Comparison of ENCODE assay signal across 7 mouse cellular contexts in the genomic region with DNA sequence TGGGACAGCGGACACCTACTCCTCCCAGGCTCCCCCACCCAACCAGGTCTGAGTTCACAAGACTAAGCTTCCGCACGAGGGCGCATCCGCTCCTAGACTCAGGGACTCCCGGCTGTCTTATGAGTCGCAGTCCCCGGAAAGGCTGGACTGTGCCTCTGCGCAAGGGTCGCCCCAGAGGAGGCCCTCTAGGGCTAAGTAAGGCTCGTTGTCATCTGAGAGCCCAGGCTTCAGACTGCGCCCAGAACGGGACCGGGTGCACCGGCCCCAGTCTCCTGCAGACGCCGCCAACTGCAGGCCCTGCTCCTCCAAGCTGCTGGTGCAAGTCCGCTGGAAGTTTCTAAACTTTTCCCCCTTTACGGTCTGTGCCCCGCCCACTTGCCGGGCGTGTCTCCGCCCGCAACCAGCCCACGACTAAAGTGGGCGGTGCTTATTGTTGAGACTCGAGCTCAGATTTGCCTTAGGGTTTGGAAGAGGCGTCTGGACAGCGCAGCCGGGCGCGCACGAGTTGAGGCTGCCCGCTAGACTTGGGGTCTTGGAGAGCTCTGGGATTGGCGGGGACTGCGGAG. TPM values are rescaled to one million over a fixed set of nuclear protein-coding genes. Genes with fewer than 3 reads are reported as not detected.
DNase-seq lines count a peak whose midpoint lies in the region; ATAC-seq and TF ChIP-seq lines count a peak whose summit lies in the region.

No protein-coding gene starts in this region.

- H3K4me2 ChIP-seq in intestine, embryonic 16.5 days (ENCODE audit: low read depth, low read length), result peak overlapping the region; percentile 79
- 0 out of 2 replicates have a peak overlapping the region, but pooled peaks have one; percentile 22 for H3K4me2 ChIP-seq in liver, embryonic 14.5 days (ENCODE audit: low read depth)
- peak overlapping the region; percentile 50 for H3K4me2 ChIP-seq in neural tube, embryonic 11.5 days (ENCODE audit: low read depth)

- DNase-seq in ZHBTc4 (ENCODE audit: low read depth, low spot score), result peak; percentile 96
- DNase-seq in embryo, embryonic 11.5 days (ENCODE audit: low read depth, low spot score), result peak; percentile 85
- peak; percentile 99 for DNase-seq in heart, adult 11 months
- DNase-seq in liver, embryonic 14.5 days (ENCODE audit: low read depth in 3 of 3, low spot score in 3 of 3), result no peak
- DNase-seq in neural tube, embryonic 11.5 days (ENCODE audit: low spot score), result peak; percentile 85
- DNase-seq in urinary bladder, adult 2 months (ENCODE audit: low spot score), result peak; percentile 51

- WGBS in intestine, embryonic 16.5 days, result under 1% methylated on average over 35 of the region's 36 CpGs
- WGBS in liver, embryonic 14.5 days (ENCODE audit: insufficient replicate concordance), result 1% methylated on average over 36 of the region's 36 CpGs
- under 1% methylated on average over 36 of the region's 36 CpGs for WGBS in neural tube, embryonic 11.5 days

- peak overlapping the region; percentile 50 for H3K9ac ChIP-seq in intestine, embryonic 16.5 days (ENCODE audit: low read depth, low read length)
- H3K9ac ChIP-seq in liver, embryonic 14.5 days (replicated peaks), result no peak overlapping the region
- no peak overlapping the region for H3K9ac ChIP-seq in neural tube, embryonic 11.5 days (ENCODE audit: low read length)

- H3K9me3 ChIP-seq in intestine, embryonic 16.5 days (ENCODE audit: control insufficient read depth, low read length), result no peaks in the 10 kb centered on the region
- no peaks in the 10 kb centered on the region for H3K9me3 ChIP-seq in liver, embryonic 14.5 days (ENCODE audit: control insufficient read depth, low read length)
- H3K9me3 ChIP-seq in neural tube, embryonic 11.5 days (ENCODE audit: control insufficient read depth, low read length), result no peaks in the 10 kb centered on the region

- peaks cover 90% of the 10 kb centered on the region for H3K27me3 ChIP-seq in intestine, embryonic 16.5 days (replicated peaks; ENCODE audit: control insufficient read depth, insufficient read depth, low read length)
- peaks cover 94% of the 10 kb centered on the region for H3K27me3 ChIP-seq in liver, embryonic 14.5 days (ENCODE audit: control insufficient read depth, insufficient read depth, low read length)
- peaks cover 96% of the 10 kb centered on the region for H3K27me3 ChIP-seq in neural tube, embryonic 11.5 days (ENCODE audit: control insufficient read depth, insufficient read depth, low read length)

- H3K27ac ChIP-seq in intestine, embryonic 16.5 days (ENCODE audit: low read length), result peak overlapping the region; percentile 19; the same call in 1 of the 2 replicates
- no peak overlapping the region for H3K27ac ChIP-seq in liver, embryonic 14.5 days
- no peak overlapping the region for H3K27ac ChIP-seq in neural tube, embryonic 11.5 days (ENCODE audit: low read depth, low read length)

- peaks cover 23% of the 10 kb centered on the region for H3K4me1 ChIP-seq in intestine, embryonic 16.5 days (ENCODE audit: control insufficient read depth, insufficient read depth, low read length)
- no peaks in the 10 kb centered on the region for H3K4me1 ChIP-seq in liver, embryonic 14.5 days (replicated peaks; ENCODE audit: control insufficient read depth in 2 of 2, insufficient read depth in 2 of 2, low read length in 1 of 2)
- peaks cover 8% of the 10 kb centered on the region for H3K4me1 ChIP-seq in neural tube, embryonic 11.5 days (ENCODE audit: control insufficient read depth, insufficient read depth, low read length)

- peak overlapping the region; percentile 48 for H3K4me3 ChIP-seq in intestine, embryonic 16.5 days (ENCODE audit: low read length)
- no peak overlapping the region for H3K4me3 ChIP-seq in liver, embryonic 14.5 days (ENCODE audit: insufficient read depth in 1 of 2, low read depth in 2 of 2, low read length in 2 of 2)
- peak overlapping the region; percentile 24; the same call in 1 of the 2 replicates for H3K4me3 ChIP-seq in neural tube, embryonic 11.5 days (ENCODE audit: low read depth, low read length)

- ATAC-seq in intestine, embryonic 16.5 days, result peak; percentile 77
- no peak for ATAC-seq in liver, embryonic 14.5 days (ENCODE audit: insufficient read depth)
- ATAC-seq in neural tube, embryonic 11.5 days (ENCODE audit: insufficient read depth, low FRiP score, low TSS enrichment), result peak; percentile 71

- no peak for TF ChIP-seq EP300 in liver, embryonic 14.5 days (IDR thresholded peaks at IDR 0.05; ENCODE audit: low read depth)

- TF ChIP-seq CTCF in liver, embryonic 14.5 days (IDR thresholded peaks at IDR 0.05; ENCODE audit: low read depth), result peak; percentile 23; the same call in 1 of the 2 replicates

- H3K36me3 ChIP-seq in intestine, embryonic 16.5 days (ENCODE audit: control insufficient read depth, insufficient read depth, low read length), result no peaks in the 10 kb centered on the region
- no peaks in the 10 kb centered on the region for H3K36me3 ChIP-seq in liver, embryonic 14.5 days (replicated peaks; ENCODE audit: control insufficient read depth, insufficient read depth, low read depth)
- no peaks in the 10 kb centered on the region for H3K36me3 ChIP-seq in neural tube, embryonic 11.5 days (ENCODE audit: control insufficient read depth, insufficient read depth, low read length)

RNA-seq across cellular contexts. Expression of gene Foxl1, which starts 2.3 kb away (rescaled TPM):
- polyA plus RNA-seq in intestine, embryonic 16.5 days (2015; fragmentation: Nextera tagmentation; extraction: Ambion mirVana), result 5.2 and 5.8 TPM in 2 replicates
- 0.07 and 0.10 TPM in 2 replicates for polyA plus RNA-seq in liver, embryonic 14.5 days (2012; rRNA removed)
- 0.05 and 0.08 TPM in 2 replicates for polyA plus RNA-seq in liver, embryonic 14.5 days (2014; fragmentation: Nextera tagmentation; extraction: Ambion mirVana)
- 1.1 and 1.3 TPM in 2 replicates for polyA plus RNA-seq in neural tube, embryonic 11.5 days (2014; fragmentation: Nextera tagmentation; extraction: Ambion mirVana)
- 3.4 and 5.0 TPM in 2 replicates for polyA plus RNA-seq in urinary bladder, adult 2 months (2012; rRNA removed)

RNA-seq across cellular contexts. Expression of gene Foxc2, which starts 9.4 kb away (rescaled TPM):
- 0.20 and 0.22 TPM in 2 replicates for polyA plus RNA-seq in intestine, embryonic 16.5 days (2015; fragmentation: Nextera tagmentation; extraction: Ambion mirVana)
- 0.06 TPM in 2 replicates for polyA plus RNA-seq in liver, embryonic 14.5 days (2012; rRNA removed)
- polyA plus RNA-seq in liver, embryonic 14.5 days (2014; fragmentation: Nextera tagmentation; extraction: Ambion mirVana), result 0.06 TPM in 1 of 2 replicates, not detected in the other
- polyA plus RNA-seq in neural tube, embryonic 11.5 days (2014; fragmentation: Nextera tagmentation; extraction: Ambion mirVana), result 15.4 and 15.5 TPM in 2 replicates
- 0.47 and 1.0 TPM in 2 replicates for polyA plus RNA-seq in urinary bladder, adult 2 months (2012; rRNA removed)

RNA-seq across cellular contexts. Expression of gene Mthfsd, which starts 17.2 kb away (rescaled TPM):
- 48.9 TPM in 2 replicates for polyA plus RNA-seq in intestine, embryonic 16.5 days (2015; fragmentation: Nextera tagmentation; extraction: Ambion mirVana)
- polyA plus RNA-seq in liver, embryonic 14.5 days (2012; rRNA removed), result 18.0 and 20.3 TPM in 2 replicates
- polyA plus RNA-seq in liver, embryonic 14.5 days (2014; fragmentation: Nextera tagmentation; extraction: Ambion mirVana), result 21.5 and 24.7 TPM in 2 replicates
- 56.9 and 63.7 TPM in 2 replicates for polyA plus RNA-seq in neural tube, embryonic 11.5 days (2014; fragmentation: Nextera tagmentation; extraction: Ambion mirVana)
- polyA plus RNA-seq in urinary bladder, adult 2 months (2012; rRNA removed), result 95.5 and 139 TPM in 2 replicates

RNA-seq across cellular contexts. Expression of gene Foxf1, which starts 41.2 kb away (rescaled TPM):
- polyA plus RNA-seq in intestine, embryonic 16.5 days (2015; fragmentation: Nextera tagmentation; extraction: Ambion mirVana), result 86.9 and 88.3 TPM in 2 replicates
- polyA plus RNA-seq in liver, embryonic 14.5 days (2012; rRNA removed), result 2.5 and 3.7 TPM in 2 replicates
- 2.3 and 2.8 TPM in 2 replicates for polyA plus RNA-seq in liver, embryonic 14.5 days (2014; fragmentation: Nextera tagmentation; extraction: Ambion mirVana)
- polyA plus RNA-seq in neural tube, embryonic 11.5 days (2014; fragmentation: Nextera tagmentation; extraction: Ambion mirVana), result 2.6 and 6.1 TPM in 2 replicates
- 104 and 117 TPM in 2 replicates for polyA plus RNA-seq in urinary bladder, adult 2 months (2012; rRNA removed)

Comparison
In these comparisons a context has a peak if more than half of its experiments do, and no peak if none do; other contexts are left out.
1. DNase-seq: peak in ZHBTc4 (single experiment), embryo, embryonic 11.5 days (single experiment), heart, adult 11 months (single experiment), neural tube, embryonic 11.5 days (single experiment) and urinary bladder, adult 2 months (single experiment); none in liver, embryonic 14.5 days (0 of 3).
2. H3K4me2 ChIP-seq: peak in every context shown above with its lines; median percentile 79 in intestine, embryonic 16.5 days; 50 in neural tube, embryonic 11.5 days; 22 in liver, embryonic 14.5 days.
3. H3K4me3 ChIP-seq: peak in intestine, embryonic 16.5 days (single experiment) and neural tube, embryonic 11.5 days (single experiment); none in liver, embryonic 14.5 days (0 of 2).